Mouse (Mus musculus): ENCODE measurements around the gene Mt3.

- no peak for TF ChIP-seq MYOD1 (IDR thresholded peaks at IDR 0.05; ENCODE audit: control insufficient read depth, insufficient read length, low read depth)
- TF ChIP-seq CTCF (IDR thresholded peaks at IDR 0.05; ENCODE audit: control insufficient read depth, insufficient read depth, insufficient read length): no peak
- TF ChIP-seq MAX (IDR thresholded peaks at IDR 0.05): no peak
Observed at GRCm38 (mm10) chr8:94189275-94190031, 37.0 kb downstream of the Mt3 start.
